Mouse (Mus musculus) intestine, embryonic 14.5 days (tissue): ENCODE measurements around the gene Smc3. TPM values are rescaled to one million over a fixed set of nuclear protein-coding genes. Genes with fewer than 3 reads are reported as not detected.

Experiments
- ATAC-seq: fragments of 200-750 bp; cut with Nextera tagmentation; replicated peaks from 2 replicates; pipeline ENCODE4 v1.8.0; 2017; ENCODE audit warnings: low read depth, moderate number of reproducible peaks, moderate TSS enrichment, moderate library complexity; ENCODE audit not compliant: low FRiP score, low TSS enrichment
- DNase-seq: peaks from one replicate; pipeline ENCODE4 v3.0.0-alpha.2; 2018; ENCODE audit warnings: low spot score
- H3K27ac ChIP-seq: fragments of 300-500 bp; sonication (generic); 2 replicates; pipeline ENCODE4 v1.5.1; 2014; ENCODE audit warnings: low read depth, mild to moderate bottlenecking, control low read depth
- H3K27me3 ChIP-seq: fragments of 300-500 bp; sonication (generic); replicated peaks from 2 replicates; pipeline ENCODE4 v1.6.1; 2014; ENCODE audit warnings: low read length, control low read depth; ENCODE audit not compliant: control insufficient read depth, insufficient read depth
- H3K36me3 ChIP-seq: fragments of 300-500 bp; sonication (generic); 2 replicates; pipeline ENCODE4 v1.6.1; 2014; ENCODE audit warnings: low read length, control low read depth; ENCODE audit not compliant: control insufficient read depth, insufficient read depth
- H3K4me1 ChIP-seq: fragments of 300-500 bp; sonication (generic); replicated peaks from 2 replicates; pipeline ENCODE4 v1.6.1; 2014; ENCODE audit warnings: low read length, control low read depth, mixed read lengths; ENCODE audit not compliant: control insufficient read depth, insufficient read depth
- H3K4me2 ChIP-seq: fragments of 300-500 bp; sonication (generic); 2 replicates; pipeline ENCODE4 v1.6.1; 2014; ENCODE audit warnings: low read length
- H3K4me3 ChIP-seq: fragments of 300-500 bp; sonication (generic); 2 replicates; pipeline ENCODE4 v1.5.1; 2014; ENCODE audit warnings: low read depth, low read length, control low read depth, mixed read lengths
- H3K9ac ChIP-seq: fragments of 300-500 bp; sonication (generic); 2 replicates; pipeline ENCODE4 v1.6.1; 2014; ENCODE audit warnings: mild to moderate bottlenecking, low read length
- H3K9me3 ChIP-seq: fragments of 300-500 bp; sonication (generic); 2 replicates; pipeline ENCODE4 v1.6.1; 2016; ENCODE audit warnings: low read length, control low read depth; ENCODE audit not compliant: control insufficient read depth
- WGBS: fragments of 180-500 bp; shearing (Covaris S2); extraction: QIAGEN DNeasy Blood & Tissue Kit; methylation state at CpG from one replicate; pipeline ENCODE4 v1.1.7; 2014; 5-methylcytosine and 5-hydroxymethylcytosine counted together
- polyA plus RNA-seq: library from polyadenylated mRNA; unstranded; fragments of >200 nt; fragmentation: Nextera tagmentation; extraction: Ambion mirVana; gene quantifications from 2 replicates; pipeline ENCODE4 v1.2.1, GENCODE M21; 2014

Gene Smc3
- polyA plus RNA-seq, 1 experiment from 2014 or later = 65.6 TPM

DNA sequence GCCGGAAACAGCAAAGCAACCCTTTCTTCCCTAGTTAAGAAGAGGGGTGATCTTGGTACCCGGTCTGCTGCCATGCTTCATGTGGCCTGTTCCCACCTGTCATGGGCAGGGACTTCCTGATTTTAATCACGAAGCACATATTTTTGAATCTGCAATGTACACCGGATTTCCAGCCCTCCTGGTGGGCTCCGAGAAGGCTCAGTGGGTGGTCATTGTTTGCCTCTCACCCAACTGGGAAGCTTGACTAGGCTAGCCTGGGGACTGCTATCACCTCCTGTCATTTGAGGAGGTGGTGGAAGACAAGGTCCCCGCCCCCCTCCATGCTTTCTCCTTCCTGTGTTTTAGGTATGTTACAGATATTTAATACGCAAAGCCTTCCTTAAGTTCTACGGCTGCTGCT, 82.2 kb downstream of the Smc3 start:
- Histone ChIP-seq H3K4me3 (no peak overlapping the region), H3K36me3 (no peaks in the 10 kb centered on the region), H3K9ac (no peak overlapping the region), H3K4me2 (no peak overlapping the region), H3K4me1 (no peaks in the 10 kb centered on the region), H3K27ac (no peak overlapping the region), H3K27me3 (peaks cover 37% of the 10 kb centered on the region), H3K9me3 (no peaks in the 10 kb centered on the region)
- ATAC-seq = no peak
- DNase-seq = no peak
- WGBS = 36% methylated on average over 8 of the region's 8 CpGs

DNA sequence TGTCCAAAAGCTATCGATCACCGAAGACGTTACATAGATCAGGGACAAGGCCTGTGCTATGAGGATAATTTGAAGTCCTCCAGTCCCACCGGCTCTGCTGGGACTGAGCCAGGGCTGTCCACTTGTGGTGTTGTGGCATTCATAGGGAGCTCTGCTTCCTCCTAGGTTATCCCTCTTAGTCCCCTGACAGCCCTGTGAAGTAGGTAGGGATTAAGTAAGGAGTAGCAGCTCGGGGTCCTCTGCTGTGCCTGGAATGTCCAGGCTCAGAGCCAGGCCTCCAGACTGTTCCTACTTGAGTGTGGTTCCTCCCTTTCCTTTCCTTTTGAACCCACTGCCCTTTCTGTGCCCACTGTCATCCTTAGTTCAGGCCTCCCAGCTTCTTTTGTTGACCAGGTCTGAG, 87.4 kb downstream of the Smc3 start:
- H3K27me3 ChIP-seq = peaks cover under 1% of the 10 kb centered on the region; the same call in 1 of the 2 replicates
- WGBS = 71% methylated on average over 5 of the region's 5 CpGs
- no peaks in the 10 kb centered on the region for H3K36me3 ChIP-seq
- no peak overlapping the region for H3K4me2 ChIP-seq
- no peak overlapping the region for H3K27ac ChIP-seq
- no peak for DNase-seq
- H3K9ac ChIP-seq = no peak overlapping the region
- H3K4me3 ChIP-seq = no peak overlapping the region
- no peak for ATAC-seq
- no peaks in the 10 kb centered on the region for H3K9me3 ChIP-seq
- H3K4me1 ChIP-seq = no peaks in the 10 kb centered on the region

DNA sequence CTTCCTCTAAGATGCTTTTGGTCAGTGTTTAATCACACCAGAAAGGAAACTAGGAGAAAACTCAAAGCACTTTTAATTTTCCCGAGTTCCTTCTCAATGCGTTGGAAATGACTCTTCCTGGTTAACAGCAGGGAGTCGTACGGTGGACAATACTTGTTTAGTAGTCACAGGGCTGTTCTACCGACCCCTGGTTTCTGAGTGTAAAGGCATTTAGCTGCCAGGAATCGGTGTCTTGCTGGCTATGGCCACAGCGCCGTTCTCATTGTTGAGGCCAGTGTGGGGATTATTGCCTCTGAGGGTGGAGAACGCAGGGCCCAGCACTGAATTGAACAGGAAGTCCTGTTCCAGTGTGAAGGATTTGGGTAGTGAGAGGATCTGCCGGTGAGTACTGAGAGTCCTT, 90.6 kb downstream of the Smc3 start:
- DNase-seq (no peak), ATAC-seq (no peak)
- H3K9ac ChIP-seq = no peak overlapping the region
- no peak overlapping the region for H3K4me2 ChIP-seq
- WGBS = 80% methylated on average over 10 of the region's 10 CpGs
- no peaks in the 10 kb centered on the region for H3K4me1 ChIP-seq
- H3K36me3 ChIP-seq = no peaks in the 10 kb centered on the region
- no peak overlapping the region for H3K4me3 ChIP-seq
- H3K27ac ChIP-seq = no peak overlapping the region
- no peaks in the 10 kb centered on the region for H3K27me3 ChIP-seq
- H3K9me3 ChIP-seq = no peaks in the 10 kb centered on the region

DNA sequence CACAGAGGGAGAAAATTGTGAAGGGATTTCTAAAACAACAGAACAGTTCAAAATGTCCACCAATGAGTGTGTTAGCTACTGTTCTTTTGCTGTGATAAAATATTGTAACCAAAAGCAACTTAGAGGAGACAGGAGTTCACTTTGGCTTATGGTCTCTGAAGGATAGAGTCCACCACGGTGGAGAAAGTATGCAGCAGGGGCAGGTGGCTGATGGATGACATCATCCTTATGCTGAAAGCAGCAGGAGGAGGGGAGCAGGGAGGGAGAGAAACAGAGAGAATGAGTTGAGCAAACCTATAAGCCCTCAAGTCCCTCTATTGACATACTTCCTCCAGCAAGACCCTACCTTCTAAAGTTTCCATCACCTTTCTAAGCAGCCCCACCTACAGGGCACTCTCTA, 93.8 kb downstream of the Smc3 start:
- ATAC-seq (no peak), DNase-seq (no peak)
- H3K4me3 ChIP-seq = no peak overlapping the region
- H3K36me3 ChIP-seq = no peaks in the 10 kb centered on the region
- H3K27ac ChIP-seq = no peak overlapping the region
- 0 out of 2 replicates have a peak, but pooled peaks cover 3% of the 10 kb centered on the region for H3K4me1 ChIP-seq
- no peaks in the 10 kb centered on the region for H3K27me3 ChIP-seq
- H3K9ac ChIP-seq = no peak overlapping the region
- no peak overlapping the region for H3K4me2 ChIP-seq
- WGBS = 7% methylated on average over 1 of the region's 1 CpGs
- no peaks in the 10 kb centered on the region for H3K9me3 ChIP-seq

Other genes with a start within 250 kb of the Smc3 start
- gene Gm10197, start 228.6 kb upstream of the Smc3 start, polyA plus RNA-seq = 2.2 TPM in 1 of 2 replicates, not detected in the other
- gene Smndc1, start 209.8 kb upstream of the Smc3 start, polyA plus RNA-seq = 43.8 and 43.9 TPM in 2 replicates
- 5.8 and 7.3 TPM in 2 replicates for gene Dusp5, start 71.3 kb upstream of the Smc3 start, polyA plus RNA-seq
- gene Nutf2-ps1, start 11.3 kb upstream of the Smc3 start, polyA plus RNA-seq = 356 and 368 TPM in 2 replicates
- 0.62 and 0.63 TPM in 2 replicates for gene Rbm20, start 76.9 kb downstream of the Smc3 start, polyA plus RNA-seq